Mouse (Mus musculus): ENCODE results near the gene Dnah9. TPM values are rescaled to one million over a fixed set of nuclear protein-coding genes. Genes with fewer than 3 reads are reported as not detected.

Dnah9 gene
- total and polyA plus RNA-seq, 3 experiments: 0.38 TPM; not detected in 2

- H3K4me1 ChIP-seq (ENCODE audit: insufficient read depth, low read depth, low read length): no peaks in the 10 kb centered on the region
- TF ChIP-seq GATA2 (IDR thresholded peaks at IDR 0.05; ENCODE audit: borderline replicate concordance, low read depth, low read length) (no peak), CTCF (IDR thresholded peaks at IDR 0.05; ENCODE audit: low read depth, low read length) (no peak), GATA1 (IDR thresholded peaks at IDR 0.05; ENCODE audit: borderline replicate concordance, low read length) (no peak), POLR2AphosphoS5 (IDR thresholded peaks at IDR 0.05; ENCODE audit: insufficient replicate concordance, low read depth, low read length) (no peak), TAL1 (conservative IDR thresholded peaks at IDR 0.05; ENCODE audit: low read depth, low read length) (no peak)
- no peak for ATAC-seq (ENCODE audit: extremely low read depth, insufficient number of reproducible peaks, low FRiP score, poor library complexity, severe bottlenecking)
Observed at GRCm38 (mm10) chr11:66134826-66135225, 33.5 kb downstream of the Dnah9 start.

GRCm38 (mm10) chr11:66126150-66126549 lies 42.2 kb downstream of the Dnah9 start:
- Histone ChIP-seq H3K36me3 (replicated peaks) (no peaks in the 10 kb centered on the region), H3K27me3 (ENCODE audit: insufficient read depth, low read length) (no peaks in the 10 kb centered on the region)
- no peak for ATAC-seq (ENCODE audit: extremely low read depth, insufficient number of reproducible peaks, low FRiP score, poor library complexity, severe bottlenecking)

More at GRCm38 (mm10) chr11:66134826-66135225, 33.5 kb downstream of the Dnah9 start:
- Histone ChIP-seq H3K9me3 (replicated peaks) (no peaks in the 10 kb centered on the region), H3K36me3 (replicated peaks) (no peaks in the 10 kb centered on the region), H3K4me3 (ENCODE audit: low read depth, low read length) (no peak overlapping the region), H3K27me3 (ENCODE audit: insufficient read depth, low read length) (no peaks in the 10 kb centered on the region)
- DNase-seq (ENCODE audit: low spot score): no peak

GRCm38 (mm10) chr11:66124496-66124895 lies 43.9 kb downstream of the Dnah9 start:
- Histone ChIP-seq H3K4me1 (ENCODE audit: insufficient read depth, low read depth, low read length) (no peaks in the 10 kb centered on the region), H3K36me3 (replicated peaks) (no peaks in the 10 kb centered on the region), H3K9me3 (replicated peaks) (no peaks in the 10 kb centered on the region), H3K27me3 (ENCODE audit: insufficient read depth, low read length) (no peaks in the 10 kb centered on the region), H3K4me3 (ENCODE audit: low read depth, low read length) (no peak overlapping the region)
- DNase-seq (ENCODE audit: low spot score) (no peak), ATAC-seq (ENCODE audit: extremely low read depth, insufficient number of reproducible peaks, low FRiP score, poor library complexity, severe bottlenecking) (no peak)
- no peak for TF ChIP-seq TAL1 (conservative IDR thresholded peaks at IDR 0.05; ENCODE audit: low read depth, low read length)
- no peak for TF ChIP-seq CTCF (IDR thresholded peaks at IDR 0.05; ENCODE audit: low read depth, low read length)
- no peak for TF ChIP-seq POLR2AphosphoS5 (IDR thresholded peaks at IDR 0.05; ENCODE audit: insufficient replicate concordance, low read depth, low read length)
- TF ChIP-seq GATA2 (IDR thresholded peaks at IDR 0.05; ENCODE audit: borderline replicate concordance, low read depth, low read length): no peak
- no peak for TF ChIP-seq GATA1 (IDR thresholded peaks at IDR 0.05; ENCODE audit: borderline replicate concordance, low read length)

More at GRCm38 (mm10) chr11:66126150-66126549, 42.2 kb downstream of the Dnah9 start:
- no peak for TF ChIP-seq POLR2AphosphoS5 (IDR thresholded peaks at IDR 0.05; ENCODE audit: insufficient replicate concordance, low read depth, low read length)
- TF ChIP-seq TAL1 (conservative IDR thresholded peaks at IDR 0.05; ENCODE audit: low read depth, low read length): no peak
- no peak for TF ChIP-seq GATA1 (IDR thresholded peaks at IDR 0.05; ENCODE audit: borderline replicate concordance, low read length)
- TF ChIP-seq CTCF (IDR thresholded peaks at IDR 0.05; ENCODE audit: low read depth, low read length): no peak
- no peak for TF ChIP-seq GATA2 (IDR thresholded peaks at IDR 0.05; ENCODE audit: borderline replicate concordance, low read depth, low read length)
- no peak for DNase-seq (ENCODE audit: low spot score)
- Histone ChIP-seq H3K9me3 (replicated peaks) (no peaks in the 10 kb centered on the region), H3K4me3 (ENCODE audit: low read depth, low read length) (no peak overlapping the region), H3K4me1 (ENCODE audit: insufficient read depth, low read depth, low read length) (no peaks in the 10 kb centered on the region)

GRCm38 (mm10) chr11:66122017-66122416 lies 46.3 kb downstream of the Dnah9 start:
- ATAC-seq (ENCODE audit: extremely low read depth, insufficient number of reproducible peaks, low FRiP score, poor library complexity, severe bottlenecking): no peak

GRCm38 (mm10) chr11:66083663-66084254 lies 84.6 kb downstream of the Dnah9 start:
- H3K27me3 ChIP-seq (ENCODE audit: insufficient read depth, low read length): no peaks in the 10 kb centered on the region
- TF ChIP-seq GATA1 (IDR thresholded peaks at IDR 0.05; ENCODE audit: borderline replicate concordance, low read length) (no peak), TAL1 (conservative IDR thresholded peaks at IDR 0.05; ENCODE audit: low read depth, low read length) (no peak), POLR2AphosphoS5 (IDR thresholded peaks at IDR 0.05; ENCODE audit: insufficient replicate concordance, low read depth, low read length) (no peak), GATA2 (IDR thresholded peaks at IDR 0.05; ENCODE audit: borderline replicate concordance, low read depth, low read length) (no peak), CTCF (IDR thresholded peaks at IDR 0.05; ENCODE audit: low read depth, low read length) (no peak)
- ATAC-seq (ENCODE audit: extremely low read depth, insufficient number of reproducible peaks, low FRiP score, poor library complexity, severe bottlenecking): no peak
- H3K9me3 ChIP-seq (replicated peaks): no peaks in the 10 kb centered on the region
- H3K4me3 ChIP-seq (ENCODE audit: low read depth, low read length): no peak overlapping the region
- no peak for DNase-seq (ENCODE audit: low spot score)
- H3K36me3 ChIP-seq (replicated peaks): no peaks in the 10 kb centered on the region
- no peaks in the 10 kb centered on the region for H3K4me1 ChIP-seq (ENCODE audit: insufficient read depth, low read depth, low read length)

More at GRCm38 (mm10) chr11:66122017-66122416, 46.3 kb downstream of the Dnah9 start:
- no peaks in the 10 kb centered on the region for H3K4me1 ChIP-seq (ENCODE audit: insufficient read depth, low read depth, low read length)
- H3K36me3 ChIP-seq (replicated peaks): no peaks in the 10 kb centered on the region
- DNase-seq (ENCODE audit: low spot score): peak; percentile 3
- H3K27me3 ChIP-seq (ENCODE audit: insufficient read depth, low read length): no peaks in the 10 kb centered on the region
- no peak overlapping the region for H3K4me3 ChIP-seq (ENCODE audit: low read depth, low read length)
- TF ChIP-seq CTCF (IDR thresholded peaks at IDR 0.05; ENCODE audit: low read depth, low read length) (peak; percentile 56), GATA1 (IDR thresholded peaks at IDR 0.05; ENCODE audit: borderline replicate concordance, low read length) (no peak)
- H3K9me3 ChIP-seq (replicated peaks): no peaks in the 10 kb centered on the region

- H3K9me3 ChIP-seq (replicated peaks): no peaks in the 10 kb centered on the region
- TF ChIP-seq POLR2AphosphoS5 (IDR thresholded peaks at IDR 0.05; ENCODE audit: insufficient replicate concordance, low read depth, low read length) (no peak), TAL1 (conservative IDR thresholded peaks at IDR 0.05; ENCODE audit: low read depth, low read length) (no peak), GATA2 (IDR thresholded peaks at IDR 0.05; ENCODE audit: borderline replicate concordance, low read depth, low read length) (no peak), CTCF (IDR thresholded peaks at IDR 0.05; ENCODE audit: low read depth, low read length) (no peak), GATA1 (IDR thresholded peaks at IDR 0.05; ENCODE audit: borderline replicate concordance, low read length) (no peak)
- no peaks in the 10 kb centered on the region for H3K27me3 ChIP-seq (ENCODE audit: insufficient read depth, low read length)
- no peaks in the 10 kb centered on the region for H3K36me3 ChIP-seq (replicated peaks)
- H3K4me3 ChIP-seq (ENCODE audit: low read depth, low read length): no peak overlapping the region
- no peak for ATAC-seq (ENCODE audit: extremely low read depth, insufficient number of reproducible peaks, low FRiP score, poor library complexity, severe bottlenecking)
- DNase-seq (ENCODE audit: low spot score): no peak
- H3K4me1 ChIP-seq (ENCODE audit: insufficient read depth, low read depth, low read length): no peaks in the 10 kb centered on the region
Observed at GRCm38 (mm10) chr11:66072921-66073320, 95.4 kb downstream of the Dnah9 start.

All from G1E (cell line).